19 mouse cellular contexts compared by ENCODE assay signal in genomic region chr13:57959806-57960205, GRCm38 (mm10). TPM values are rescaled to one million over a fixed set of nuclear protein-coding genes. Genes with fewer than 3 reads are reported as not detected.
A peak's percentile ranks its signal among the peaks of the same experiment; 100 is the strongest.
DNase-seq lines count a peak whose midpoint lies in the region.
"Had no signal": no experiment of that assay in that cellular context is flagged by ENCODE, and none has a peak within 500 bp of the region (broad histone marks: within the 10 kb centered on the region; RNA-seq: fewer than 3 reads in every experiment).

No protein-coding gene starts in this region.

- H3K36me3 ChIP-seq in heart, embryonic 10.5 days: no peaks in the 10 kb centered on the region
- H3K36me3 ChIP-seq: embryonic facial prominence, embryonic 12.5 days; forebrain, embryonic 15.5 days; heart, embryonic 15.5 days; hindbrain, embryonic 10.5 days; intestine, embryonic 15.5 days had no signal

- peaks cover 5% of the 10 kb centered on the region; the same call in 1 of the 2 replicates for H3K27me3 ChIP-seq in heart, embryonic 10.5 days (ENCODE audit: insufficient read depth, poor library complexity, severe bottlenecking)
- H3K27me3 ChIP-seq: embryonic facial prominence, embryonic 12.5 days; forebrain, embryonic 15.5 days; heart, embryonic 15.5 days; intestine, embryonic 15.5 days had no signal

- 78% methylated on average over 5 of the region's 5 CpGs for WGBS in heart, embryonic 10.5 days

- no peaks in the 10 kb centered on the region for H3K9me3 ChIP-seq in heart, embryonic 10.5 days
- H3K9me3 ChIP-seq: embryonic facial prominence, embryonic 12.5 days; forebrain, embryonic 15.5 days; heart, embryonic 15.5 days; hindbrain, embryonic 10.5 days; intestine, embryonic 15.5 days had no signal

- no peak overlapping the region for H3K27ac ChIP-seq in heart, embryonic 10.5 days
- H3K27ac ChIP-seq: embryonic facial prominence, embryonic 12.5 days; forebrain, embryonic 15.5 days; heart, embryonic 15.5 days; hindbrain, embryonic 10.5 days; hindbrain, embryonic 14.5 days; intestine, embryonic 15.5 days had no signal

- no peaks in the 10 kb centered on the region for H3K4me1 ChIP-seq in heart, embryonic 10.5 days
- H3K4me1 ChIP-seq: embryonic facial prominence, embryonic 12.5 days; forebrain, embryonic 15.5 days; heart, embryonic 15.5 days; hindbrain, embryonic 10.5 days; intestine, embryonic 15.5 days had no signal

- DNase-seq in heart, embryonic 10.5 days (ENCODE audit: low spot score): peak; percentile 46
- DNase-seq in heart, postnatal 25 days (ENCODE audit: low spot score): no peak
- peak; percentile 56 to 69 for DNase-seq in cerebellum, adult 18-20 months
- peak; percentile 82 for DNase-seq in cerebellum, adult 9-11 months
- peak; percentile 38 to 55 for DNase-seq in cerebellum, postnatal 36 days
- DNase-seq in adrenal gland, postnatal 4 days (ENCODE audit: low spot score in 2 of 2): no peak
- DNase-seq in thymus, adult 18-20 months: no peak
- no peak for DNase-seq in spleen, postnatal 36 days (ENCODE audit: low spot score in 2 of 2)
- DNase-seq: adrenal gland, postnatal 14 days; heart, adult 18-20 months; heart, postnatal 14 days; kidney, adult 18-20 months had no signal

- intact Hi-C loops in heart, postnatal 25 days (cut with DNase I): no loop called here

- no peak overlapping the region for H3K4me3 ChIP-seq in heart, embryonic 10.5 days
- H3K4me3 ChIP-seq: embryonic facial prominence, embryonic 12.5 days; forebrain, embryonic 15.5 days; heart, embryonic 15.5 days; hindbrain, embryonic 10.5 days; intestine, embryonic 15.5 days had no signal

RNA-seq across cellular contexts. Expression of gene Spock1, which starts 51.7 kb away (rescaled TPM):
- polyA plus RNA-seq in heart, embryonic 10.5 days (2016; fragmentation: Nextera tagmentation; extraction: Ambion mirVana): 1.1 and 2.1 TPM in 2 replicates
- total RNA-seq in heart, postnatal 25 days (2021): under 1 TPM; 0.16 to 0.17 TPM
- total RNA-seq in adrenal gland, postnatal 4 days (2021): 10 to 100 TPM; 30.0 to 35.2 TPM
- total RNA-seq: MEL had no signal

Comparison
In these comparisons a context has a peak if more than half of its experiments do, and no peak if none do; other contexts are left out.
1. DNase-seq: peak in heart, embryonic 10.5 days (single experiment), cerebellum, adult 18-20 months (2 of 2), cerebellum, adult 9-11 months (single experiment) and cerebellum, postnatal 36 days (2 of 2); none in heart, postnatal 25 days (single experiment), adrenal gland, postnatal 4 days (0 of 2), thymus, adult 18-20 months (0 of 2) and spleen, postnatal 36 days (0 of 2).
2. RNA of gene Spock1, which starts 51.7 kb away (total RNA-seq): 30.0 to 35.2 TPM in adrenal gland, postnatal 4 days; 0.16 to 0.17 TPM in heart, postnatal 25 days; every median in the first group is over 10 times any median in the second.